Mouse (Mus musculus): Measurements from ENCODE around the gene Gm20662.

The Gm20662 gene

GRCm38 (mm10) chr9:108013577-108013976 lies 17.4 kb downstream of the Gm20662 start:
- 98% methylated on average over 2 of the region's 2 CpGs for WGBS

GRCm38 (mm10) chr9:108017127-108017526 lies 21.0 kb downstream of the Gm20662 start:
- WGBS = 33% methylated on average over 3 of the region's 3 CpGs

- 71% methylated on average over 1 of the region's 1 CpGs for WGBS
Observed at GRCm38 (mm10) chr9:108020741-108021140, 24.6 kb downstream of the Gm20662 start.

DNA sequence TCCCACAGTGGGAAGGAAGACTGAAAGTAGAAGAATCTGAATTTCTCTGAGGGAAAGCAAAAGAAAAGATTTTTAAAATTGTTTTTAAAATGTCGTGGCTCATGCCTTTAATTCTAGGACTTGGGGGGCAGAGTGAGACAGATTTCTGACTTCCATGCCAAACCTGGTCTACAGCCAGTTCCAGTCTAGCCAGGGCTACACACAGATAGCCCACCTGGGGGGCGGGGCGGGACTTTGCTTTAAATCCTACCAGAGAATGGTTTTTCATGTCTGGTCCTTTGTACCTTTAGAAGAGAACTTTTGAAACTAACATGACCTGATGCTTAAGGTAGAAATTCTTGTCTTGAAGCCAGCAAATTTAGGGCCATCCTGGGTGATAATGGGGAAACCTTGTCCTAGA lies 27.1 kb downstream of the Gm20662 start:
- 77% methylated on average over 3 of the region's 3 CpGs for WGBS

GRCm38 (mm10) chr9:108026584-108026983 lies 30.4 kb downstream of the Gm20662 start:
- 62% methylated on average over 3 of the region's 3 CpGs for WGBS

DNA sequence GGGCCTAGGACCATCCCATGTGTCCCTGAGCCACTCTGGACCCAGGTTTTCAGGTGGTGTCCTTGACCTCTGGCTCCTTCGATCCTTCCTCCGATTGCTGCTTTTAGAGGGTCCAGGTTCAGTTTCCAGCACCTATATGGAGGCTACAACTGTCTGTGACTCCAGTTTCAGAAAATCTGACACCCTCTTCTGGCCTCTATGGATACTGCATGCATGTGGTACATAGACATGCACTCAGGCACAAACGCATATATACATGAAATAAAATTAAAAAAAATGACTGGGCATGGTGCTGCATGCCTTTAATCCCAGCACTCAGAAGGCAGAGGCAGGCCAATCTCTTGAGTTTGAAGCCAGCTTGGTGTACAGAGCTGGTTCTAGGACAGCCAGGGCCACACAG lies 31.7 kb downstream of the Gm20662 start:
- WGBS = 96% methylated on average over 3 of the region's 3 CpGs

GRCm38 (mm10) chr9:108032126-108032525 lies 36.0 kb downstream of the Gm20662 start:
- 88% methylated on average over 5 of the region's 5 CpGs for WGBS

DNA sequence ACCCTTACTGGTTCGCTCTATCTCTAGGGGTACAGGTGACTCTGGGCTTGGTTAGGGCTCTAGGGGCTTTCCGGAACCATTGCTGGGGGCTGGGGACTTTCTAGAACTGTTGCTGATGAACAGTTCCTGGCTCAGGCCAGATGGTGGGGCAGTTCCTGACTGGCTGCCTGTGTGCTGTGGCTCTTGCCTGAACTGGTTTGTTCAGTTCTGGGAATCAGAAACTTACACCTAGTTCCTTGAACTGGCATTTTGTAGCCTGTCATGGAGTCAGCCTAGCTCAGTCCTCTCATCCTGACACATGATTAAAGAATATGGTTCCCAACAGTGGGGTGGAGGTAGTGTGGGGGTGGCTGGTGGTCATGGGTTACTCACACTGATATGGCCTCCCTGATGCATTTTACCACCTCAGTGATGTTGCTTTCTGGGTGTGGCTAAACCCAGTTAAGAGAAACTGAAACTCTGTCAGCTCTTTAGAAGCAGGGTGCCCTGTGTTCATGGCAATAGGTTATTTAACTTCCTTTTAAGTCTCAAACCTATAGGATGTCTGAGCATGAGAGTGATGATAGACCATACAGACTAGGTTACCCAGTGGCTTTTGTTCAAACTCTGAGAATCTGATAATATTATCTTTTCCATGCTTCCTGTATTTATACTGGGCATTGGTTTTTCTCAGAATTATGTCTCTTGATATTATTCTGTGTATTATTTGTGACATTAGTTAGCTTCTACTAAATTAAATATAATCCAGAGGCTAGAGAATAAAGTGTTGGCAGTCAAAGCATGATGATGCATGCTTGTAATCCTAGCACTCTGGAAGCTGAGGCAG lies 39.4 kb downstream of the Gm20662 start:
- 96% methylated on average over 2 of the region's 2 CpGs for WGBS

DNA sequence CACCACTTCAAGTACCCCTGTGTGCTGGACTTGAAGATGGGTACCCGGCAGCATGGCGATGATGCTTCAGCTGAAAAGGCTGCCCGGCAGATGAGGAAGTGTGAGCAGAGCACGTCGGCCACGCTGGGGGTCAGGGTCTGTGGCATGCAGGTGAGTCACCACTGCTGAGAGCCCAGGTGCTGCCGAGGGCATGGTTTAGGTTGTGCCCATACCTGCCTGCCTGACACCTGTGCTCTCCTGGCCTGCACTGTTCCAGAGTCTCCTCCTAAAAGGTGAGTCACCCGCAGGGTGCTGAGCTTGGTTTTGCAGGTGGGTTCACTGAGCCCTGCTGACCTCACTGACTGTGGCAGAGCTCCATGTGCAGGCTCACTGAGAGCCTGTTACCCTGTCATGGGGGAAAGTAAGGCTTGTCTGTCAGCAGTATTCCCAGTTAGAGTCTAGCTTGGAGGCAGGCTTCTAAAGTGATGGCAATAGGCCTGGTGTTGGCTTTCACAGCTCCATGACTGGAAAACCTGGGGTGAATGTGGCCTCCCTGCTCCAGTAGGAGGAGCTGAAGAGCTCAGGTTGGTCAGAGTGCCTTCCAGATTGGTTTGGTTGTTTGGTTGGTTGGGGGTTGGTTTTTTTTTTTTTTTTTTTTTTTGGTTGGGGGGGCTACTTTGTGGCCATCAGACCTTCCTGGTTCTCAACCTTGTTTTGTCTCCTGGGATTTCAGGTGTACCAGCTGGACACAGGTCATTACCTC lies 48.8 kb downstream of the Gm20662 start:
- 96% methylated on average over 8 of the region's 8 CpGs for WGBS

DNA sequence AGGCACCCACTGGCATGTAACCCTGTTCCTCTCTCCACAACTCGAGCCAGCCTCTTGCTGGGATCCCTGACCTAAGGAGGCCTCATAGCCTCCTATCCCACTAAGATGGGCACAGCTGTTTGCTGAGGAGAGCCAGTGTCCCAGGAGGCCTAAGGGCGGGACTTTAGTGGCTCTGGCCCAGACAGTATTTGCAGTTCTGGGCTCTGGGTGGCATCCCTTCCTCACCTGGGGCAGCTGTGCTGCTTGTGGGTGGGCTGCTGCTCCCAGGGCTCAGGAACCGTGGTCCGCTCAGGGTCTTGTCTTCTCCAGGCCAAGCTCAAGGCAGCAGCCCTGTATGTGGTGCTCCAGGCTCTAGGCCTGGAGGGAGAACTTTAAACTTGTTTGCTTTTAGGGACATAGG lies 50.4 kb downstream of the Gm20662 start:
- 88% methylated on average over 4 of the region's 4 CpGs for WGBS

DNA sequence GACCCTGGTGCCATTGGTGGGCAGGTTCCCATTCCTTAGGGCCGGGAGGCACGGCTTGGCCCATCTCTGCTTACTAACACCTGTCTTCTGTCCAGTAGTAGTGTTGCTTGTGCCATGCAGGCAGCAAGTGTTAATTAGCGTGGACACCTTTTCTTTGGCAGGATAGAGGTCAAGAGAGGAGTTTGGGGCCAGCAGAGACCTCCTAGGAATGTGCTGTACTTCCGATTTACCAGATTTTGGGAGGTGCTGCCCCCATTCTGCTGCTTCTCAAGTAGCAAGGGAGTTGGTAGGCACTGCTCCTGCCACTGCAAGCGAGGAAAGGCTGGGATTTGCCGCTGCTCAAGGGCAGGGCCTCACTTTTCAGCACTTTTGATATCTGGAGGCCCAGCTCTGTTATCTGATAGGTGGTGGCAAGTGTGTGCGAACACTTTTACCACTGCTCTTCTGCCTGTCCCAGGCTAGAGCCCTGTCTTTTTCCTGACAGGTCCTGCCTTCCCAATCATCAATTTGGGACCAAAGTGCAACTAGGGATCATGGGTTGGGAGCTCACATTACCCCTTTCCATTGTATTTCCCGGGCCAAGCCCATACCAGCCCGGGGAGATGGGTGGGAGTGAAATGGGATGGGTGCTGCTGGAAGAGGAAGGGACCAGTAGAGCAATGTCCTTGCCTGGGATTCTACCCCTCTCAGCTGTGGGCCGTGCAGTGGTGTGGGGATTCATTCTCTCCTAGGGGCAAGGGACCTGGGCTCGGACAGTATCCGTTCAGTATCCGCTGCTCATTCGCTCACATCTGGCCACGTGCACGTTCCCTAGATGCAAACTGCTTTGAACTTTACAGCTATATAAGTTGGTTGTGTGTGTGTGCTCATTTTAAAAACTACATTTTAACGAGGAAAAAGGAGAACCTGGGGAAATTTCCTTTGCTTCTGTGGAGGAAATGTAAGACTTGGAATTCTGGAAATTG lies 51.7 kb downstream of the Gm20662 start:
- WGBS = 46% methylated on average over 17 of the region's 17 CpGs

DNA sequence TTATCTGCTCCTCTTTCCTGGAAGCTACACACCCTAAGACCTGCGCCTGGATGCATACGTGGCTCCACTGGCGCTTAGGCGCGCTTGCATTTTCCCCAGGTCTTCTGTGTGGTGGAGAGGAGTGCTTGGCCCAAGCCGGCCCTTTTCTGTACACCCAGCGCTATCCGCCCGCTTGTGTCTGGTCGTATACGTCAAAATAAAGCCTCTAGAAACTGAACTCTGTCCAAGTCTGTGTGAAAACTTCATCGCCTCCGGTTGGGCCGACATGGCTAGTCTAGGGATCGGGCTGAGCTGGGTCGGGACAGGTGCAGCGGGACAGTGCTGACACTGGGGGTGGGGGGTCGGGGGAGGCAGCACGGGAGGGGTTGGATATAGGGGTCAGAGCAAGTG lies 52.4 kb downstream of the Gm20662 start:
- 1% methylated on average over 19 of the region's 19 CpGs for WGBS

GRCm38 (mm10) chr9:108049016-108049455 lies 52.9 kb downstream of the Gm20662 start, which contains the start of gene Gmppb:
Gene Gmppb, plus strand, starts transcription at chr9:108049242.
- under 1% methylated on average over 39 of the region's 39 CpGs for WGBS

DNA sequence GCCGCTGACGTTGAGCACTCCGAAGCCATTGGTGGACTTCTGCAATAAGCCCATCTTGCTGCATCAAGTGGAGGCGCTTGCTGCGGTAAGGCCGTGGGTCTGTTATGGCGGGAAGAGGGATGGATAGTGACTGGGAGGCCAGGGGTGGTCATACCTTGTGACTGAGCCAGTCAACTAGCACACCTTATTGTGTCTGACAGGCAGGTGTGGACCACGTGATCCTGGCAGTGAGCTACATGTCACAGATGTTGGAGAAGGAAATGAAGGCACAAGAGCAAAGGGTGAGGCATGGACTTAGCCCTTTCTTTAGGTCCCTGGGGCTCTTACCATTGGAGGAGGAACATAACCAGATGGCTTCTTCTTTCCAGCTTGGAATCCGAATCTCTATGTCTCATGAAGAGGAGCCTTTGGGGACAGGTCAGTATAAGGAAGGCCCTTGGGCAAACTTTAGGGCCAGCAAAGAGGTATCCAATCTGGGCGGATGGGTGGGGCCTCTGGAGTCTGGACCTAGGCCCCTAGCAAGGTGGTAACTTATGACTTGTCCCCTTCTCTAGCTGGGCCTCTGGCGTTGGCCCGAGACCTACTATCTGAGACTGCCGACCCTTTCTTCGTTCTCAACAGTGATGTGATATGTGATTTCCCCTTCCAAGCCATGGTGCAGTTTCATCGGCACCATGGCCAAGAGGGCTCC lies 53.6 kb downstream of the Gm20662 start:
- WGBS = 38% methylated on average over 15 of the region's 15 CpGs

- 85% methylated on average over 15 of the region's 15 CpGs for WGBS
Observed at GRCm38 (mm10) chr9:108051184-108051930, 55.2 kb downstream of the Gm20662 start.

GRCm38 (mm10) chr9:108051931-108052220 lies 55.7 kb downstream of the Gm20662 start:
- WGBS = 73% methylated on average over 4 of the region's 4 CpGs

DNA sequence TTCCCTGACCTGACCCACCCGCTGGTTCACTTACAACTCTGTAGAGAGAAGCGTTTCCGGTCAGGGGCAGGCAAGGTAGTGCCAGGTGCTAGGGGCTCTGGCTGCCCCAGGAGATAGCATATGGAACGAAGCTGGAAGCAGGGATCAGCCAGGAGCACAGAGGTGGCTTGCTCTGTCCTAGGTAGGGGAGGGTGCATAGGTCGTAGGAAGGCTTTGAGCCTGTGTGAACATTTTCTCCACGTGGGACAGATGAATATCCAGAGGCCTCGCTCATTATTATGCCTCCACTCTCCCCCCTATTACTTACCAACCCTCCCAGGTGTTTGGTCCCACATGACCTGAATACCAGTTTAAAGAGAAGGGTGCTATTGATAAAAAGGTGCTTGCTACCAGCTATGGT lies 56.3 kb downstream of the Gm20662 start:
- 73% methylated on average over 7 of the region's 7 CpGs for WGBS

- WGBS = 55% methylated on average over 20 of the region's 20 CpGs
Observed at GRCm38 (mm10) chr9:108052885-108053664, 56.9 kb downstream of the Gm20662 start, which contains the start of gene Amigo3. Gene Amigo3, plus strand, starts transcription at chr9:108053159.

DNA sequence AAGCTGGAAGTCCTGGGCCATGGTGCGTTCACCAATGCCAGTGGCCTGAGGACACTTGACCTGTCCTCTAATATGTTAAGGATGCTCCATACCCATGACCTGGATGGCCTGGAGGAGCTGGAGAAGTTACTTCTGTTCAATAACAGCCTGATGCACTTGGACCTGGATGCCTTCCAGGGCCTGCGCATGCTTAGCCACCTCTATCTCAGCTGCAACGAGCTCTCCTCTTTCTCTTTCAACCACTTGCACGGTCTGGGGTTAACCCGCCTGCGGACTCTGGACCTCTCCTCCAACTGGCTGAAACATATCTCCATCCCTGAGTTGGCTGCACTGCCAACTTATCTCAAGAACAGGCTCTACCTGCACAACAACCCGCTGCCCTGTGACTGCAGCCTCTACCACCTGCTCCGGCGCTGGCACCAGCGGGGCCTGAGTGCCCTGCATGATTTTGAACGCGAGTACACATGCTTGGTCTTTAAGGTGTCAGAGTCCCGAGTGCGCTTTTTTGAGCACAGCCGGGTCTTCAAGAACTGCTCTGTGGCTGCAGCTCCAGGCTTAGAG lies 57.6 kb downstream of the Gm20662 start:
- 88% methylated on average over 15 of the region's 15 CpGs for WGBS
